In genomic region chr3:116512904-116513716, GRCm38 (mm10) we compare ENCODE assay signal across 7 mouse cellular contexts. TPM values are rescaled to one million over a fixed set of nuclear protein-coding genes. Genes with fewer than 3 reads are reported as not detected.
A peak's percentile ranks its signal among the peaks of the same experiment; 100 is the strongest.
DNase-seq lines count a peak whose midpoint lies in the region; ATAC-seq and TF ChIP-seq lines count a peak whose summit lies in the region.

Gene Dbt (plus strand): TSS chr3:116513070.

- peak within 1 kb of the TSS; percentile 73 for H3K4me2 ChIP-seq in intestine, postnatal 0 days (replicated peaks; ENCODE audit: low read depth)
- peak within 1 kb of the TSS; percentile 76 for H3K4me2 ChIP-seq in midbrain, embryonic 12.5 days (replicated peaks)

- no peaks in the 10 kb centered on the region for H3K9me3 ChIP-seq in intestine, postnatal 0 days (ENCODE audit: control insufficient read depth)
- H3K9me3 ChIP-seq in midbrain, embryonic 12.5 days, result no peaks in the 10 kb centered on the region

- intact Hi-C loops in left cerebral cortex, postnatal 4 days (cut with DNase I), result no loop called here

- H3K27ac ChIP-seq in intestine, postnatal 0 days (ENCODE audit: low read depth, low read length), result no peak within 1 kb of the TSS
- no peak within 1 kb of the TSS for H3K27ac ChIP-seq in midbrain, embryonic 12.5 days (replicated peaks)
- H3K27ac ChIP-seq in small intestine, adult 2 months (ENCODE audit: insufficient read depth, low read depth, low read length), result 0 out of 2 replicates have a peak within 1 kb of the TSS, but pooled peaks have one; percentile 26

- DNase-seq in adrenal gland, adult 2 months, result peak; percentile 93
- peak; percentile 89 for DNase-seq in embryo, embryonic 9.5 days (ENCODE audit: extremely low spot score)
- no peak for DNase-seq in gonadal fat pad, adult 2 months (ENCODE audit: low read depth)
- DNase-seq in left cerebral cortex, postnatal 4 days, result peak; percentile 90

- ATAC-seq in intestine, postnatal 0 days, result peak; percentile 92
- ATAC-seq in midbrain, embryonic 12.5 days (ENCODE audit: low FRiP score, low read depth), result peak; percentile 95

- peak within 1 kb of the TSS; percentile 38 for H3K9ac ChIP-seq in intestine, postnatal 0 days (ENCODE audit: low read depth, low read length)
- H3K9ac ChIP-seq in midbrain, embryonic 12.5 days (replicated peaks), result peak within 1 kb of the TSS; percentile 65

- TF ChIP-seq CTCF in intestine, postnatal 0 days (IDR thresholded peaks at IDR 0.05; ENCODE audit: low read depth), result 0 out of 2 replicates have a peak, but pooled peaks have one; percentile 20
- no peak for TF ChIP-seq CTCF in small intestine, adult 2 months (IDR thresholded peaks at IDR 0.05; ENCODE audit: extremely low read depth, insufficient read length, insufficient replicate concordance, low read depth, low read length)

- under 1% methylated on average over 36 of the region's 36 CpGs for WGBS in intestine, postnatal 0 days
- under 1% methylated on average over 36 of the region's 36 CpGs for WGBS in midbrain, embryonic 12.5 days
- whole genome bisulfite sequencing in small intestine, adult 2 months, result under 1% methylated on average over 36 of the region's 36 CpGs

- TF ChIP-seq POLR2A in small intestine, adult 2 months (IDR thresholded peaks at IDR 0.05; ENCODE audit: low read depth, low read length), result peak; percentile 32; the same call in 1 of the 2 replicates

- peak within 1 kb of the TSS; percentile 61 for H3K4me3 ChIP-seq in intestine, postnatal 0 days (ENCODE audit: low read depth, low read length)
- peak within 1 kb of the TSS; percentile 65 for H3K4me3 ChIP-seq in midbrain, embryonic 12.5 days
- peak within 1 kb of the TSS; percentile 95 for H3K4me3 ChIP-seq in small intestine, adult 2 months (ENCODE audit: low read depth, low read length)

- H3K4me1 ChIP-seq in intestine, postnatal 0 days (replicated peaks; ENCODE audit: control insufficient read depth, insufficient read depth, low read length), result 0 out of 2 replicates have a peak, but pooled peaks cover 5% of the 10 kb centered on the region
- H3K4me1 ChIP-seq in midbrain, embryonic 12.5 days, result peaks cover 14% of the 10 kb centered on the region
- H3K4me1 ChIP-seq in small intestine, adult 2 months (ENCODE audit: control insufficient read depth, insufficient read depth, insufficient read length, low read length), result peaks cover 4% of the 10 kb centered on the region; the same call in 1 of the 2 replicates

- no peaks in the 10 kb centered on the region for H3K27me3 ChIP-seq in intestine, postnatal 0 days (replicated peaks; ENCODE audit: control insufficient read depth, insufficient read depth, low read length)
- no peaks in the 10 kb centered on the region for H3K27me3 ChIP-seq in midbrain, embryonic 12.5 days
- H3K27me3 ChIP-seq in small intestine, adult 2 months (ENCODE audit: control insufficient read depth, insufficient read depth, low read length), result no peaks in the 10 kb centered on the region

- no peaks in the 10 kb centered on the region for H3K36me3 ChIP-seq in intestine, postnatal 0 days (ENCODE audit: control insufficient read depth, insufficient read depth)
- H3K36me3 ChIP-seq in midbrain, embryonic 12.5 days, result no peaks in the 10 kb centered on the region; the same call in 1 of the 2 replicates
- no peaks in the 10 kb centered on the region for H3K36me3 ChIP-seq in small intestine, adult 2 months (ENCODE audit: control insufficient read depth, insufficient read depth, low read length)

RNA-seq across cellular contexts. Expression of gene Dbt, which starts in this region (rescaled TPM):
- total RNA-seq in adrenal gland, adult 2 months (2021), result 10 to 100 TPM; 83.9 to 91.5 TPM
- polyA plus RNA-seq in adrenal gland, adult 2 months (2012; rRNA removed), result 13.2 and 21.4 TPM in 2 replicates
- polyA plus RNA-seq in gonadal fat pad, adult 2 months (2012; rRNA removed), result 17.9 and 19.2 TPM in 2 replicates
- polyA plus RNA-seq in intestine, postnatal 0 days (2015; fragmentation: Nextera tagmentation; extraction: Ambion mirVana), result 4.4 and 5.2 TPM in 2 replicates
- total RNA-seq in left cerebral cortex, postnatal 4 days (2021), result 10 to 100 TPM; 13.8 to 16.2 TPM
- 11.4 and 12.8 TPM in 2 replicates for polyA plus RNA-seq in midbrain, embryonic 12.5 days (2016; fragmentation: Nextera tagmentation; extraction: Ambion mirVana)
- 1.2 and 1.3 TPM in 2 replicates for polyA plus RNA-seq in small intestine, adult 2 months (2012; rRNA removed)

Comparison
In these comparisons a context has a peak if more than half of its experiments do, and no peak if none do; other contexts are left out.
1. RNA of gene Dbt (total RNA-seq): 83.9 to 91.5 TPM in adrenal gland, adult 2 months; 13.8 to 16.2 TPM in left cerebral cortex, postnatal 4 days; every median in the first group is over 4 times any median in the second.
2. Peak in every context shown above with its lines, with median percentiles within 50 percentile points of each other: H3K4me3 ChIP-seq.